Mouse (Mus musculus) layer of hippocampus, adult 9-10 months (tissue): ENCODE results near the gene Herpud2.

Source experiments
- DNase-seq: peaks from one replicate; pipeline ENCODE4 v3.0.0; 2022; ENCODE audit warnings: low spot score

The Herpud2 gene

GRCm38 (mm10) chr9:25151611-25152241 is at the start of gene Herpud2:
Gene Herpud2 (minus strand): TSS chr9:25151820.
- DNase-seq, result peak; percentile 84

DNA sequence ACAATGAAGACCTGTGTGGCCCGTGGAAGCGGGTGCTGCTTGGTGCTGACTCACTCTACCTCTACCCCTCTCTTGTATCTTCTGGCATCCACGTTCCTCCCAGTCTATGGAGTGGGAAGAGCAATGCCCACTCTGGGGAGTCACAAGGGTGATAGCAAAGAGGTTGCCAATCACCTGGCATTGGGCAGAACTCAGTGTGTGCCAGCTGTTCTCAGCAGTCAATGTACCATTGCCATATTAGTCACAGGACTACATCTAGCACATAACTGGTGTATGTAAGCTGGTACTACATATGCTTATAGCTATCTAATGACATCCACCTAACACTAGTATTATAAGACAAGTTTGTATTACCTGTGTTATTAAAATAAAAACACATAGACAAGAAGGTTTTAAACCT is 49.4 kb upstream of the Herpud2 start:
- no peak for DNase-seq

DNA sequence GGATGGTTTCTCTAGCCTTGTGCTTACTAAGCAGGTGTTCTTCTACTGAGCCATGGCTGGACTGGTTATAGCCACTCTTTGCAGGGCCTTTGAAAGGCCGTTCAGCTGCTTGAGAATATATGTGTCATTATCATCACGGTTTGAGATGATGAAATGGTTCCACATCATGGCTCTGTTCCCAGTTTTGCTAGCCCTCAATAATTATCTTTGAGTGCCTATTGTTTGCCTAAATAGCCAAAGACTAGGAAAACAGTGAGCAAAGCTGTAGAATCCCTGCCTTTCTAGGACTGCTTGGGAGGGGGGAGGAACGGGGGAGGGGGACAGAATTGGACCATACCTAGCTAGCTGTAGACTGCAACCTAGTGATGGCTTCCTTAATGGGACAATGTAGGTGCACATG is 48.5 kb upstream of the Herpud2 start:
- no peak for DNase-seq

GRCm38 (mm10) chr9:25196746-25197145 is 45.1 kb upstream of the Herpud2 start:
- no peak for DNase-seq

DNA sequence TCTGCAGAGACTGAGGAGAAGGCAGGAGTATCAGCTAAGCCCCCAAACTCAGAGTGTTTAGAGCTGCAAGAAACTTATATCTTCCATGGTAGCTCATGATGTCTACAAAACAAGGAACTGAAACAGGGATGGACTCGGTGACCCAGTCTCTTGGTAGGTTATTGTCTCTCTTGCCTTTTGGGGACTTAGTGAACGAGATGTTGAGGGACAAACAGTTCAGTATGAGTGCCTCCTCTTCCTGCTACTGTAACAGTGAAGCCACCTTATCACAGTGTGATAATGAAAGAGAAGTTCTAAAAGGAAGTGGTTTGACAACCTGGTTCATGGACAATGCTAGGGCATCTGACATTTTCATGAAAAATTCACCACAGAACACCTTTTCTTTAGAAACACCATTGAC is 40.0 kb upstream of the Herpud2 start:
- no peak for DNase-seq

- DNase-seq, result no peak
Measured at GRCm38 (mm10) chr9:25186501-25186900, 34.9 kb upstream of the Herpud2 start.

DNA sequence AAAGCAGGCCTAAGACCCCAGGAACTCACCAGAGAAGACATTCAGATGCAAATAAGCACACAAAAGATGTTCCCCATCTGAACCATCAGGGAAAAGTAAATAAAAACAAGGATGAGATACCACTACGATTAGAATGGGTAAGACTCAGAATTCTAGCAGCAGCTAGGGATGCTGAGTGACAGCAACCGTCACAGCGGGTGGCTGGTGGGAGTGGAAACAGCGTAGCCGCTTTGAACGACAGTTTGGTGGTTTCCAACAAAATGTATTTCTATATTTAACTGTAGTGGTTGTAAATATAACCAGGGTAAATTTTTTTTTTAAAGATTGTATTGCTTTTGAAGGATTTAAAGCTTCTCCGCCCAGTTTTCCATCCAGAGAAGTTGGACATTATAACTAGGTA is 34.2 kb upstream of the Herpud2 start:
- no peak for DNase-seq

DNA sequence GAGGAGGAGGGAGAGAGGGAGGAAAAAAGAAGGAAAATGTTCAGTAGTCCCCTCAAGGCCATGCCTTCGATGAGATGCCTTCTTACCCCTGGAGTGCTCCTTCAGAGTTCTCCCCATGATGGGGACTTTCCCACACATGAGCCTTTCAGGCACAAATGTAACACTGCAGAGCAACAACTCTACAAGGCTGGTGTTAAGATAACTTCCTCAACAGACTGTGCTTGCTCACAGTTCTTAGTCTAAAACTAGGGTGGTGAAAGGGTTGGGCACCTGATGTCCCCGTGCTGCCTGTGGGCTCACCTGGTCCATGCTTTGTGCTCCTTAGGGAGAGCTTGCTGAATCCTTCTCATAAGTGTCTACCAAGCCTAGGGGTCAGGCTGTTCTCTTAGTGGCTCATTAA is 33.0 kb upstream of the Herpud2 start:
- no peak for DNase-seq

- no peak for DNase-seq
Measured at GRCm38 (mm10) chr9:25178066-25178465, 26.4 kb upstream of the Herpud2 start.

GRCm38 (mm10) chr9:25177201-25177600 is 25.6 kb upstream of the Herpud2 start:
- DNase-seq, result no peak

GRCm38 (mm10) chr9:25176562-25176961 is 24.9 kb upstream of the Herpud2 start:
- DNase-seq, result no peak

GRCm38 (mm10) chr9:25175978-25176377 is 24.4 kb upstream of the Herpud2 start:
- DNase-seq, result no peak

GRCm38 (mm10) chr9:25175039-25175442 is 23.4 kb upstream of the Herpud2 start:
- DNase-seq, result peak; percentile 83

- no peak for DNase-seq
Measured at GRCm38 (mm10) chr9:25174614-25175013, 23.0 kb upstream of the Herpud2 start.

DNA sequence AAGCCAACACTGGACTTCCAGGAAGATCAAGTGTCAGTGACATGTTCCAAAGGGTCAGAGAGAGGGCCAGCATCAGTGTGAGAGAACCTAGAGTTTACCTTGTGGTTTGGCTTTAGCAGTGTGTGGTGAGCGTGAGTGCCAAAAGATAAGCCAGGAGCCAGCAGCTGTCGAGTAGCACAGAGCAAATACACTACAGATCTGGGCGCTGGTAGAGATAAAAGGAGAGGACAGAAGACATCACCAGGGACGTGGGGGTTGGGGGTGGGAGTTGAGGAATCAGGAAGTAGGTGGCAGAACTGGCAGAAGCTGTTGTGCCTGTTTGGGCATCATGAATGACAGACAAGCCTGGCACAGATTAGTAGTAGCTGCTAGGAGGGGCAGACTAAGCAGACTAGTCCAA is 21.6 kb upstream of the Herpud2 start:
- no peak for DNase-seq

DNA sequence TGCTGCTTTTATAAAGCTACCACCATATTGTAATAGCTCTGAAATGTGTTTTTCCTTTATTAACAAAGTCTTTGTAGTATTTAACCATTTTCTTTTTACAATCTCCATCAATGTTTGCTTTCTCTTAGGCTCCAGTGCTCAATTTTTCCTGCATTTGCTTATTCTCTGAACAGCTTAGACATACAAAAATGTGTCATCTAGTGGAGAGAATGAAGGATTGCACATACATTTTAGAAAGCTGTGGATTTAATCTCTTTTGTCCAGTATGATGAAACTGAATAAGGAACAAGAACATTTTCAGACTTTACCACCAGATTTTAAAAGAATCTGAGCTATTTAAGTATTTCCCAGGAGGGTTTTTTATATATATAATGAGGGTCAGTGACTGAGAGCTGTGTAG is 18.0 kb upstream of the Herpud2 start:
- no peak for DNase-seq

DNA sequence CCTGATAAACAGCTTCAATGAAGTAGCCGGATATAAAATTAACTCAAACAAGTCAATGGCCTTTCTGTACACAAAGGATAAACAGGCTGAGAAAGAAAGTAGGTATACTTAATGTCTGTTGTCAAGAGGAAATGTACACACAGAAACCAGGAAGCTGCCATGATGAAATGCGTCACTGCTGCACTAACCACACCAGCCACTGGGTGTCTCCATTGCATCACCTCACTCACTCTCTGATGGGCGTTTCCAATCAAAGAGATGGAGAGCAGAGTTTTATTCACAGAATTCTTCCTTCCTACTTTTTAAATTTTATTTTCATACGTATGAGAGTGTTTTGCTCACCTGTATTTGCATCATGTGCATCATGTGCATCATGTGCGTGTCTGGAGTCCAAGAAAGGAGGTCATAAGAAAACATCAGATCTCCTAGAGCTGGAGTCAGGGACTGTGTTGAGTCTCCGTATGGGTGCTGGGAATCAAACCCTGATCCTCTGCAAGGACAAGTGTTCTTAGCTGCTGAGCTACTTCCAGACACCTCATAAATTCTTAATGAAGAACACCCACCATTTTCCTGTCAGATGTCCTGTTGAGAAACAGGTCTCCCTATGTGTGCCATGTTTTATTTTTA is 16.0 kb upstream of the Herpud2 start:
- DNase-seq, result peak; percentile 91

DNA sequence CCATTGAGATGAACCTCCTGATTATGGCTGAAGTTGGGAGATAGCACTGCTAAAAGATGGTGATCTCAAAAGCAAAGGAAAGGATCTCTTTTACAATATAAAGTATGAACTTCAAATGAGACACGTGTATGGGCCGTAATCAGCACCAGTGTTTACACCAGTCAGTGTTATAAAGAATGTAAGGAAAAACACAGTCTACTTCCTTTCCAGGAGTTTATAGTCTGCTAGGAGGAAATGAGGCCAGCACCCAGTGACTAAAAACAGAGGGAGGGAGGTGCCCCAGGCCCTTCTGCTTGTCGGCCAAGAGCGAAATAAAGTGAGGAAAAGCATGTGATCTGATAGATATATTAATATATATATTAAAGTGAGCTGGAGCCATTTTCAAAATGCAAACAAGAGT is 6.6 kb upstream of the Herpud2 start:
- no peak for DNase-seq

GRCm38 (mm10) chr9:25156377-25156776 is 4.8 kb upstream of the Herpud2 start:
- DNase-seq, result no peak

GRCm38 (mm10) chr9:25153066-25153465 is 1.4 kb upstream of the Herpud2 start:
- DNase-seq, result no peak

DNA sequence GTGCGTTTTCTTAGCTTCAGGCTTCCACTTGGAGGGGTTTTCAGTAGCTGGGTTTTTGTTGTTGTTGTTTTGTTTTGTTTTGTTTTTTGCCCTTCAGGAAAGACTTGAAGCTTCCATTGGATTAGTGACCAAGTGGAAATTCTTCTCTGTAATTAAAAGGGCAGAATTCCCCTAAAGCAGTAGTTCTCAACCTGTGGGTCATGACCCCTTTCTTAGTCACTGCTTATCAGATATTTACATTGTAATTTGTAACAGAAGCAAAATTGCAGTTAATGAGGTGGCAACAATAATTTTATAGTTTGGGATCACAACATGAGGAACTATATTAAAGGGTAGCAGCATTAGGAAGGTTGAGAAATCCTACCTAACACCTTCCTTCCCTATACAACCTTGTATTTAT is 837 bp upstream of the Herpud2 start:
- DNase-seq, result no peak

DNA sequence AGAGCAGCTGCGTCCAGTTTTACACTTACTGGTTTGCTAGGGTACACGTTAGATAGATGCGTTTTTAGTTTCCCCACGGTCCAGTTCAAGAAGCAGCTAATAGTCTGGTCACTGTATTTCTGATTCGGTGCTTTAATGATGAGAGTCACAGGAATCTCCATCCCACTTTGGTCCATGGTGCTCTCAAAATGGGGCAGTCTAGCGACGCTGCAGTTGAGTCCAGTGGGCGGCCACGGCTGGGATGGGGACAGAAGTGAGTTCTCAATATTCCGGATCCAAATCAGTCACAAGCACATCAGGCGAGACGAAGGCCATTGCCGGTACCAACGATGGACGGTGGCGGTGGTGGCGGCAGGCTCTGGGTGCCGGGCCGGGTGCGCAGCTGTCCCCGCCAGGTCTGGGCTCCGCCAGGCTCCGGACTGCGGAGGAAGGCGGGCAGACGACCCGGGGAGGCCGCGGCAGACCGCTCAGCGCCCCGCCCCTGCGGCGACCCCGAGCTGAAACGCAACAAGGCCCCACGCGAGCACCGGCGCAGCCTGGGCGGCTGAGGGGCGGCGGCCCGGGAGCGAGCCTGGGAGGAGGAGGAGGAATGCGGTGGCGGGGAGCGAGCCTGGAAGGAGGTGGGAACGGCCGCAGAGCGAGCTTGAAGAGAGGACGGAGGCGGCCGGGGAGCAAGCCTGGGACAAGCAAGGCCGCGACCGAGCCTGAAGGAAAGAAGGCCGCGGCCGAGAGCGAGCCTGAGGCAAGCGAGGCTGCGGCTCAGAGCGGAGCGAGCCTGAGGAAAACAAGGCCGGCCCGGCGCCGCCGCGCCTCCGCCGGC is 619 bp downstream of the Herpud2 start:
- DNase-seq, result no peak

GRCm38 (mm10) chr9:25148767-25149166 is 2.9 kb downstream of the Herpud2 start:
- no peak for DNase-seq
